Mouse (Mus musculus) kidney, adult 10 weeks (tissue): ENCODE results near the gene Btnl6. TPM values are rescaled to one million over a fixed set of nuclear protein-coding genes. Genes with fewer than 3 reads are reported as not detected.

Experiments used
- polyA plus RNA-seq: library from polyadenylated mRNA; stranded (reverse); fragments of 350-450 nt; fragmentation: Illumina TruSeq; extraction: RNeasy Lipid Tissue Mini Kit (QIAGEN cat#74804); gene quantifications from one replicate; pipeline ENCODE4 v1.2.3, GENCODE M21; 2014; ENCODE audit warnings: low read depth, low replicate concordance

The Btnl6 gene
- not detected for polyA plus RNA-seq

DNA sequence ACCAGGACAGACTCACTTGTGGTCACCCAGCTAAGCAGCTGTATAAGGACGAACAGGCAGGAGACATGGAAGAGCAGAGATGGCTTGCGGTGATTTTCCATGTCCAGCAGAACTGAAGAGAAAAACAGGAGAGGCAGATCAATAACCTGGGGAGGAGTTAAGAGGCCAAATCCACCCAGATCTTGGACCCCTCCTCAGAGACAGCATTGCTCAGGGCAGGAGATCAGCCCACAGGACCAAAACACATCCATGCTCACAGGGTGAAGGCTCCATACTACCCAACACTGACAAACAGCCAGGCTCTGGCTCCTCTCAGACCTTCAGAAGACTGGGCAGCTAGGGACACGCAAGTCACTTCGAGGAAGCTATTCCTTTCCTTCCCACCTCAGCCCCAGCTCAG lies at the start of gene Btnl6:
TSS of gene Btnl6 (minus strand) at position 101 of the 400 bp plus-strand sequence.

DNA sequence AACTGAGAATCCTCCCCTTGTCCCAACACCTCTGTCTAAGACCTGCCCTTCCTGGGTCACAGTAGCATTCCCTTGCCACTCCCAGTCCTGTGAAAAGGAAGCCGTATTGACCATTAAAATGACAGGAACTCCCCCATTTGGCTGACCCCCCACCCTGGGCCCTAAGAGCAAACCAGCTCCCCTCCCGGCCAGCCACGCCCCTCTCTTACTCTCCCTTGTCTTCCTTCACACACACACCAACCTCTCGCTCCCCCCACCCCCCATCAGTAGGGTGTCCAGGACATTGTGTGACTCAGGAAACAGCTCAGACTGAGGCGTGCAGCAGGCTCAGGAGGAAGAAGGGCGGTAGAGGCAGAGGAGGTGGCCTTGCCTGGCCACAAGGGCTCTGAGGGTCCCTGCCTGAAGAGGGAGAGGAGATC lies 46.9 kb upstream of the Btnl6 start, which contains the start of gene Notch4:
TSS of gene Notch4 (plus strand) at position 266 of the 419 bp plus-strand sequence.

DNA sequence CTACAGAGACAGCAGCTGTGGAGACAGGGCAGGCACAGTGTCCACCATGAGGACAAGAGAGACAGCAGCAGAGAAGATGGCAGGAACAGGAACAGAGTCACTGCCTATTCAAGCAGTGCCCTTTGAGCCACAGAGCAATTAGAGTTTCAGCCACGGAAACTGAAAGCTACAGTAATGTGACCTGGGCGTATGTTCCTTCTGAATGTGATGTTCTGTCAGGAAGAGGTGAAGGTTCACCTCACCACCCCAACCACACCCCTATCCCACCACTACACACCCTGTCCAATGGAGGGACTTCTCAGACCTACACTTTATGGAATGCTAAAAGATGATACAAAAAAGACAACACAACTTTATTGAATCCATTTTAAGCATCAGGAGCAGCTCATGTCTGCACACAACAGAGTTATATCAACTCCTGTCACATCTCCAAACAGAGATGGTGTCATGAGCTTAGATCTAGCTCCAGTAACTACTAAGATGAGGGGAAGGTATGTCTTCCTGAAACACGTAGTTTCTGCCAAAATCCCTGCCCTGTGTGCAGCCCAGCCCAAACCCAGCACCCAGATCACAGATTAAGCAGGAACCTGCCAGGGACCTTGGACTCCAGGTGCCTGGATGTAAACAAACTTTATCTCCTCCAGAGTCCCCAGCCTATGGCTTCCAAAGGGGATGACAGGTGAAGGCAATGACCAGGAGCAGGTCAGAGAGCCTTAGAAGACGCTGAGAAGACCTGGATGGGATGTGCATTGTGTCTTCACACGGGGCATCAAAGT lies 39.7 kb downstream of the Btnl6 start, which contains the start of gene Btnl4:
TSS of gene Btnl4 (minus strand) at position 81 of the 776 bp plus-strand sequence.

Other genes starting within 250 kb of the Btnl6 start
- gene H2-Aa, start 229.5 kb downstream of the Btnl6 start, polyA plus RNA-seq: 51.8 TPM
- gene H2-Eb1, start 211.5 kb downstream of the Btnl6 start, polyA plus RNA-seq: 2.6 TPM
- not detected for gene H2-Eb2, start 191.7 kb downstream of the Btnl6 start, polyA plus RNA-seq
- gene Btnl2, start 162.5 kb downstream of the Btnl6 start, polyA plus RNA-seq: not detected
- gene Btnl1, start 140.2 kb downstream of the Btnl6 start, polyA plus RNA-seq: not detected
- gene BC051142, start 118.5 kb downstream of the Btnl6 start, polyA plus RNA-seq: 1.9 TPM
- not detected for gene Btnl4, start 40.0 kb downstream of the Btnl6 start, polyA plus RNA-seq
- gene Notch4, start 46.9 kb upstream of the Btnl6 start, polyA plus RNA-seq: 0.93 TPM
- gene Gpsm3, start 72.5 kb upstream of the Btnl6 start, polyA plus RNA-seq: 3.8 TPM
- gene Pbx2, start 73.9 kb upstream of the Btnl6 start, polyA plus RNA-seq: 11.4 TPM
- gene Ager, start 80.5 kb upstream of the Btnl6 start, polyA plus RNA-seq: not detected
- gene Rnf5, start 86.3 kb upstream of the Btnl6 start, polyA plus RNA-seq: 49.6 TPM
- 2.9 TPM for gene Agpat1, start 86.9 kb upstream of the Btnl6 start, polyA plus RNA-seq
- not detected for gene Egfl8, start 98.6 kb upstream of the Btnl6 start, polyA plus RNA-seq
- gene Ppt2, start 111.2 kb upstream of the Btnl6 start, polyA plus RNA-seq: 7.2 TPM
- 0.57 TPM for gene Prrt1, start 112.2 kb upstream of the Btnl6 start, polyA plus RNA-seq
- 5.5 TPM for gene Fkbpl, start 127.4 kb upstream of the Btnl6 start, polyA plus RNA-seq
- 1.8 TPM for gene Atf6b, start 129.8 kb upstream of the Btnl6 start, polyA plus RNA-seq
- gene Tnxb, start 153.2 kb upstream of the Btnl6 start, polyA plus RNA-seq: not detected
- gene C4b, start 226.5 kb upstream of the Btnl6 start, polyA plus RNA-seq: not detected